ENCODE assay signal across 11 mouse cellular contexts in the genomic region with DNA sequence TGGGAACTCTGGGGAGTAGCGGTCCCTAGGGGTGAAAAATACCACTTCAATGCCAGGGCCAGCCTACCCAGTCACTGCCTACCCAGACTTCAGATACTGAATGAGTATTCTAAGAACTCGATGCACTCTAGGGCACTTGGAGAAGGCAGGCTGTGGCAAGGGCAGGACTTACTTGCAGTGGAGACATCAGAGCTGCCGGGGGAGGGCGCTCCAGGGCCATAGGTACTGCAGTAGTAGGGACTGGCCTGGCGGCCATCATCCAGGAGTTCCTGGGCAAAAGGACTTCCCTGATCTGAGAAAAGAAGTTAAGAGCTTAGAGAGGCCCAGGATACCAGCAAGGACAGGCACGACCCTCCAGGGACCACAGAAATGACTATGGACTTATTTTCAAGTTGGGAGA. TPM values are rescaled to one million over a fixed set of nuclear protein-coding genes. Genes with fewer than 3 reads are reported as not detected.
DNase-seq lines count a peak whose midpoint lies in the region; ATAC-seq lines count a peak whose summit lies in the region.
"Had no signal": no experiment of that assay in that cellular context is flagged by ENCODE, and none has a peak within 500 bp of the region (broad histone marks: within the 10 kb centered on the region; RNA-seq: fewer than 3 reads in every experiment).

No protein-coding gene starts in this region.

- WGBS in intestine, embryonic 15.5 days = 58% methylated on average over 6 of the region's 6 CpGs
- WGBS in midbrain, embryonic 15.5 days = 76% methylated on average over 6 of the region's 6 CpGs

- H3K4me3 ChIP-seq in intestine, embryonic 15.5 days (replicated peaks) = peak overlapping the region; percentile 40
- H3K4me3 ChIP-seq in midbrain, embryonic 15.5 days = no peak overlapping the region
- H3K4me3 ChIP-seq: neural tube, embryonic 12.5 days had no signal

- H3K4me1 ChIP-seq in intestine, embryonic 15.5 days (replicated peaks) = peaks cover 19% of the 10 kb centered on the region; the same call in 1 of the 2 replicates
- peaks cover 9% of the 10 kb centered on the region for H3K4me1 ChIP-seq in midbrain, embryonic 15.5 days

- no peak for ATAC-seq in intestine, embryonic 15.5 days
- no peak for ATAC-seq in midbrain, embryonic 15.5 days (replicated peaks)

- H3K27ac ChIP-seq in intestine, embryonic 15.5 days = peak overlapping the region; percentile 73
- H3K27ac ChIP-seq in midbrain, embryonic 15.5 days = no peak overlapping the region
- H3K27ac ChIP-seq: neural tube, embryonic 12.5 days had no signal

- H3K9ac ChIP-seq in intestine, embryonic 15.5 days = peak overlapping the region; percentile 58
- H3K9ac ChIP-seq in midbrain, embryonic 15.5 days = no peak overlapping the region
- H3K9ac ChIP-seq: neural tube, embryonic 12.5 days had no signal

- peak; percentile 27 for DNase-seq in heart, postnatal 4 days
- no peak for DNase-seq in heart, adult 11 months
- DNase-seq in lung, adult 18-20 months = peak; percentile 83 to 91
- peak; percentile 40 for DNase-seq in testis, postnatal 14 days (ENCODE audit: low spot score)
- no peak for DNase-seq in frontal cortex, postnatal 25 days (ENCODE audit: low spot score in 2 of 2)
- no peak for DNase-seq in spleen, postnatal 4 days (ENCODE audit: low spot score in 2 of 2)
- DNase-seq: layer of hippocampus, postnatal 36 days; spleen, adult 18-20 months had no signal

- H3K36me3 ChIP-seq in intestine, embryonic 15.5 days = no peaks in the 10 kb centered on the region
- H3K36me3 ChIP-seq in midbrain, embryonic 15.5 days (replicated peaks) = no peaks in the 10 kb centered on the region

- peak overlapping the region; percentile 55 for H3K4me2 ChIP-seq in intestine, embryonic 15.5 days (replicated peaks)
- no peak overlapping the region for H3K4me2 ChIP-seq in midbrain, embryonic 15.5 days
- H3K4me2 ChIP-seq: neural tube, embryonic 12.5 days had no signal

- no peaks in the 10 kb centered on the region for H3K27me3 ChIP-seq in intestine, embryonic 15.5 days (replicated peaks)
- no peaks in the 10 kb centered on the region for H3K27me3 ChIP-seq in midbrain, embryonic 15.5 days (replicated peaks)
- H3K27me3 ChIP-seq: neural tube, embryonic 12.5 days had no signal

- H3K9me3 ChIP-seq in intestine, embryonic 15.5 days = no peaks in the 10 kb centered on the region
- H3K9me3 ChIP-seq in midbrain, embryonic 15.5 days = no peaks in the 10 kb centered on the region
- H3K9me3 ChIP-seq: neural tube, embryonic 12.5 days had no signal

RNA-seq across cellular contexts. Expression of a gene that starts 2.1 kb away (rescaled TPM):
- total RNA-seq in heart, postnatal 4 days (2021) = under 1 TPM; 0.50 to 0.74 TPM
- 209 and 213 TPM in 2 replicates for polyA plus RNA-seq in intestine, embryonic 15.5 days (2015; fragmentation: Nextera tagmentation; extraction: Ambion mirVana)
- 0.15 and 0.19 TPM in 2 replicates for polyA plus RNA-seq in midbrain, embryonic 15.5 days (2015; fragmentation: Nextera tagmentation; extraction: Ambion mirVana)
- total RNA-seq: layer of hippocampus, postnatal 36 days had no signal

RNA-seq across cellular contexts. Expression of a gene that starts 27.6 kb away (rescaled TPM):
- total RNA-seq in heart, postnatal 4 days (2021) = 10 to 100 TPM; 18.9 to 23.3 TPM
- 155 and 158 TPM in 2 replicates for polyA plus RNA-seq in intestine, embryonic 15.5 days (2015; fragmentation: Nextera tagmentation; extraction: Ambion mirVana)
- 103 and 107 TPM in 2 replicates for polyA plus RNA-seq in midbrain, embryonic 15.5 days (2015; fragmentation: Nextera tagmentation; extraction: Ambion mirVana)

RNA-seq across cellular contexts. Expression of a gene that starts 57.3 kb away (rescaled TPM):
- total RNA-seq in heart, postnatal 4 days (2021) = 100 to 1,000 TPM; 392 to 414 TPM
- 246 and 278 TPM in 2 replicates for polyA plus RNA-seq in intestine, embryonic 15.5 days (2015; fragmentation: Nextera tagmentation; extraction: Ambion mirVana)
- 135 and 138 TPM in 2 replicates for polyA plus RNA-seq in midbrain, embryonic 15.5 days (2015; fragmentation: Nextera tagmentation; extraction: Ambion mirVana)

Comparison
In these comparisons a context has a peak if more than half of its experiments do, and no peak if none do; other contexts are left out.
1. DNase-seq: peak in heart, postnatal 4 days (single experiment), lung, adult 18-20 months (2 of 2) and testis, postnatal 14 days (single experiment); none in heart, adult 11 months (single experiment), frontal cortex, postnatal 25 days (0 of 2) and spleen, postnatal 4 days (0 of 2).
2. RNA of a gene that starts 2.1 kb away (polyA plus RNA-seq): 209 to 213 TPM in intestine, embryonic 15.5 days; 0.15 to 0.19 TPM in midbrain, embryonic 15.5 days; every median in the first group is over 100 times any median in the second.